Mouse (Mus musculus): ENCODE measurements around the gene Cyp2c67. TPM values are rescaled to one million over a fixed set of nuclear protein-coding genes. Genes with fewer than 3 reads are reported as not detected.
"Not testable (repeated sequence)": the region's sequence is repeated elsewhere in the genome, so short reads cannot be mapped to it uniquely, and the experiment has no call there.

Gene Cyp2c67
- not detected in 2 replicates for polyA plus RNA-seq (2012; rRNA removed)

- H3K36me3 ChIP-seq (ENCODE audit: control insufficient read depth, insufficient read depth, low read length), result no peaks in the 10 kb centered on the region
- H3K4me1 ChIP-seq (ENCODE audit: control insufficient read depth, insufficient read depth, low read length), result no peaks in the 10 kb centered on the region
- H3K4me3 ChIP-seq (ENCODE audit: control insufficient read depth, low read depth, low read length), result no peak within 1 kb of the TSS
- no peak within 1 kb of the TSS for H3K27ac ChIP-seq (ENCODE audit: control insufficient read depth, insufficient read depth, low read depth, low read length)
- H3K27me3 ChIP-seq (ENCODE audit: control insufficient read depth, insufficient read depth, low read length), result no peaks in the 10 kb centered on the region
- no peak for TF ChIP-seq POLR2A (IDR thresholded peaks at IDR 0.05; ENCODE audit: control insufficient read depth, low read depth, low read length)
- no peak for TF ChIP-seq CTCF (IDR thresholded peaks at IDR 0.05; ENCODE audit: control insufficient read depth, insufficient read depth, insufficient replicate concordance, low read depth, low read length)
Observed at GRCm38 (mm10) chr19:39648938-39649337, at the start of gene Cyp2c67. Cyp2c67 (minus strand) TSS chr19:39649051.

- not testable (repeated sequence) for H3K4me1 ChIP-seq (ENCODE audit: control insufficient read depth, insufficient read depth, low read length); H3K27me3 ChIP-seq (ENCODE audit: control insufficient read depth, insufficient read depth, low read length); H3K4me3 ChIP-seq (ENCODE audit: control insufficient read depth, low read depth, low read length); H3K27ac ChIP-seq (ENCODE audit: control insufficient read depth, insufficient read depth, low read depth, low read length); H3K36me3 ChIP-seq (ENCODE audit: control insufficient read depth, insufficient read depth, low read length)
Observed at GRCm38 (mm10) chr19:39665650-39666049, 16.8 kb upstream of the Cyp2c67 start.

- no peak for TF ChIP-seq POLR2A (IDR thresholded peaks at IDR 0.05; ENCODE audit: control insufficient read depth, low read depth, low read length)
- TF ChIP-seq CTCF (IDR thresholded peaks at IDR 0.05; ENCODE audit: control insufficient read depth, insufficient read depth, insufficient replicate concordance, low read depth, low read length), result no peak
Observed at GRCm38 (mm10) chr19:39652381-39652780, 3.5 kb upstream of the Cyp2c67 start.

GRCm38 (mm10) chr19:39647519-39647918 is 1.3 kb downstream of the Cyp2c67 start:
- no peak for TF ChIP-seq CTCF (IDR thresholded peaks at IDR 0.05; ENCODE audit: control insufficient read depth, insufficient read depth, insufficient replicate concordance, low read depth, low read length)
- no peak for TF ChIP-seq POLR2A (IDR thresholded peaks at IDR 0.05; ENCODE audit: control insufficient read depth, low read depth, low read length)
- Histone ChIP-seq H3K4me1 (ENCODE audit: control insufficient read depth, insufficient read depth, low read length) (no peaks in the 10 kb centered on the region), H3K27ac (ENCODE audit: control insufficient read depth, insufficient read depth, low read depth, low read length) (no peak overlapping the region), H3K36me3 (ENCODE audit: control insufficient read depth, insufficient read depth, low read length) (no peaks in the 10 kb centered on the region), H3K4me3 (ENCODE audit: control insufficient read depth, low read depth, low read length) (no peak overlapping the region), H3K27me3 (ENCODE audit: control insufficient read depth, insufficient read depth, low read length) (no peaks in the 10 kb centered on the region)

More at GRCm38 (mm10) chr19:39652381-39652780, 3.5 kb upstream of the Cyp2c67 start:
- Histone ChIP-seq H3K4me3 (ENCODE audit: control insufficient read depth, low read depth, low read length) (no peak overlapping the region), H3K4me1 (ENCODE audit: control insufficient read depth, insufficient read depth, low read length) (no peaks in the 10 kb centered on the region), H3K27me3 (ENCODE audit: control insufficient read depth, insufficient read depth, low read length) (no peaks in the 10 kb centered on the region), H3K27ac (ENCODE audit: control insufficient read depth, insufficient read depth, low read depth, low read length) (no peak overlapping the region), H3K36me3 (ENCODE audit: control insufficient read depth, insufficient read depth, low read length) (no peaks in the 10 kb centered on the region)

GRCm38 (mm10) chr19:39644551-39644950 is 4.3 kb downstream of the Cyp2c67 start:
- H3K27ac ChIP-seq (ENCODE audit: control insufficient read depth, insufficient read depth, low read depth, low read length); H3K27me3 ChIP-seq (ENCODE audit: control insufficient read depth, insufficient read depth, low read length); H3K36me3 ChIP-seq (ENCODE audit: control insufficient read depth, insufficient read depth, low read length); H3K4me1 ChIP-seq (ENCODE audit: control insufficient read depth, insufficient read depth, low read length); H3K4me3 ChIP-seq (ENCODE audit: control insufficient read depth, low read depth, low read length): not testable (repeated sequence)

Other genes starting within 250 kb of the Cyp2c67 start
- gene Cyp2c38, start 186.0 kb downstream of the Cyp2c67 start, polyA plus RNA-seq (2012; rRNA removed), result not detected in 2 replicates
- 0.12 TPM in 1 of 2 replicates, not detected in the other for gene Cyp2c39, start 138.2 kb downstream of the Cyp2c67 start, polyA plus RNA-seq (2012; rRNA removed)
- gene Cyp2c68, start 92.0 kb upstream of the Cyp2c67 start, polyA plus RNA-seq (2012; rRNA removed), result 0.14 TPM in 1 of 2 replicates, not detected in the other
- not detected in 2 replicates for gene Cyp2c40, start 163.8 kb upstream of the Cyp2c67 start, polyA plus RNA-seq (2012; rRNA removed)
- not detected in 2 replicates for gene Cyp2c69, start 237.7 kb upstream of the Cyp2c67 start, polyA plus RNA-seq (2012; rRNA removed)